Mouse (Mus musculus) embryonic facial prominence, embryonic 14.5 days (tissue): ENCODE data around the gene Card11. TPM values are rescaled to one million over a fixed set of nuclear protein-coding genes. Genes with fewer than 3 reads are reported as not detected.

Experiments used
- ATAC-seq: fragments of 200-750 bp; cut with Nextera tagmentation; 2 replicates; pipeline ENCODE4 v1.8.0; 2017; ENCODE audit warnings: low read depth, moderate number of reproducible peaks, moderate TSS enrichment
- DNase-seq: peaks from one replicate; pipeline ENCODE4 v3.0.0-alpha.2; 2015; ENCODE audit warnings: low spot score
- H3K27ac ChIP-seq: fragments of 300-500 bp; sonication (generic); replicated peaks from 2 replicates; pipeline ENCODE4 v1.5.1; 2014; ENCODE audit warnings: low read depth, mild to moderate bottlenecking, low read length, moderate library complexity
- H3K27me3 ChIP-seq: fragments of 300-500 bp; sonication (generic); replicated peaks from 2 replicates; pipeline ENCODE4 v1.6.1; 2014; ENCODE audit warnings: low read length; ENCODE audit not compliant: control insufficient read depth, insufficient read depth
- H3K36me3 ChIP-seq: fragments of 300-500 bp; sonication (generic); 2 replicates; pipeline ENCODE4 v1.6.1; 2014; ENCODE audit warnings: low read length, mixed read lengths; ENCODE audit not compliant: control insufficient read depth, insufficient read depth
- H3K4me1 ChIP-seq: fragments of 300-500 bp; sonication (generic); 2 replicates; pipeline ENCODE4 v1.6.1; 2014; ENCODE audit warnings: antibody characterized with exemption, low read length; ENCODE audit not compliant: control insufficient read depth, insufficient read depth
- H3K4me2 ChIP-seq: fragments of 300-500 bp; sonication (generic); 2 replicates; pipeline ENCODE4 v1.6.1; 2014; ENCODE audit warnings: low read depth, mild to moderate bottlenecking, low read length, moderate library complexity, mixed read lengths
- H3K4me3 ChIP-seq: fragments of 300-500 bp; sonication (generic); 2 replicates; pipeline ENCODE4 v1.5.1; 2014; ENCODE audit warnings: low read depth, mild to moderate bottlenecking, low read length
- H3K9ac ChIP-seq: fragments of 300-500 bp; sonication (generic); 2 replicates; pipeline ENCODE4 v1.6.1; 2014; ENCODE audit warnings: low read depth, mild to moderate bottlenecking, low read length, moderate library complexity, mixed read lengths
- H3K9me3 ChIP-seq: fragments of 300-500 bp; sonication (generic); 2 replicates; pipeline ENCODE4 v1.6.1; 2016; ENCODE audit warnings: low read length; ENCODE audit not compliant: control insufficient read depth
- WGBS: fragments of 180-500 bp; shearing (Covaris S2); extraction: QIAGEN DNeasy Blood & Tissue Kit; methylation state at CpG from one replicate; pipeline ENCODE4 v1.1.7; 2014; 5-methylcytosine and 5-hydroxymethylcytosine counted together
- polyA plus RNA-seq: library from polyadenylated mRNA; unstranded; fragments of >200 nt; fragmentation: Nextera tagmentation; extraction: Ambion mirVana; gene quantifications from 2 replicates; pipeline ENCODE4 v1.2.1, GENCODE M21; 2014

Gene Card11
- polyA plus RNA-seq, 1 experiment from 2014 or later, result 0.10 TPM

- Histone ChIP-seq H3K9me3 (no peaks in the 10 kb centered on the region), H3K4me1 (no peaks in the 10 kb centered on the region), H3K9ac (no peak overlapping the region), H3K27ac (no peak overlapping the region), H3K27me3 (no peaks in the 10 kb centered on the region), H3K4me2 (no peak overlapping the region), H3K4me3 (no peak overlapping the region), H3K36me3 (no peaks in the 10 kb centered on the region)
- ATAC-seq, result no peak
- WGBS, result 32% methylated on average over 9 of the region's 9 CpGs
- DNase-seq, result no peak
Measured at GRCm38 (mm10) chr5:140962945-140963344, 37.4 kb downstream of the Card11 start.

GRCm38 (mm10) chr5:140960732-140961131 lies 39.6 kb downstream of the Card11 start:
- Histone ChIP-seq H3K4me2 (no peak overlapping the region), H3K9ac (no peak overlapping the region), H3K4me3 (no peak overlapping the region), H3K27me3 (no peaks in the 10 kb centered on the region), H3K9me3 (no peaks in the 10 kb centered on the region), H3K27ac (no peak overlapping the region), H3K4me1 (no peaks in the 10 kb centered on the region), H3K36me3 (no peaks in the 10 kb centered on the region)
- WGBS, result 71% methylated on average over 6 of the region's 6 CpGs
- no peak for ATAC-seq
- no peak for DNase-seq

GRCm38 (mm10) chr5:140959160-140959559 lies 41.2 kb downstream of the Card11 start:
- WGBS, result 70% methylated on average over 6 of the region's 6 CpGs
- no peak overlapping the region for H3K4me2 ChIP-seq
- ATAC-seq (no peak), DNase-seq (peak; percentile 17)
- H3K9me3 ChIP-seq, result no peaks in the 10 kb centered on the region
- H3K27ac ChIP-seq, result no peak overlapping the region
- no peak overlapping the region for H3K4me3 ChIP-seq
- H3K36me3 ChIP-seq, result no peaks in the 10 kb centered on the region
- H3K27me3 ChIP-seq, result no peaks in the 10 kb centered on the region
- no peaks in the 10 kb centered on the region for H3K4me1 ChIP-seq
- no peak overlapping the region for H3K9ac ChIP-seq

- Histone ChIP-seq H3K4me3 (no peak overlapping the region), H3K27me3 (no peaks in the 10 kb centered on the region), H3K36me3 (no peaks in the 10 kb centered on the region), H3K27ac (no peak overlapping the region), H3K4me1 (no peaks in the 10 kb centered on the region), H3K9me3 (no peaks in the 10 kb centered on the region), H3K4me2 (no peak overlapping the region), H3K9ac (no peak overlapping the region)
- ATAC-seq, result no peak
- DNase-seq, result no peak
- 89% methylated on average over 4 of the region's 4 CpGs for WGBS
Measured at GRCm38 (mm10) chr5:140957106-140957505, 43.3 kb downstream of the Card11 start.

- Histone ChIP-seq H3K4me1 (no peaks in the 10 kb centered on the region), H3K9ac (no peak overlapping the region), H3K27me3 (no peaks in the 10 kb centered on the region), H3K9me3 (no peaks in the 10 kb centered on the region), H3K36me3 (no peaks in the 10 kb centered on the region), H3K4me2 (no peak overlapping the region), H3K27ac (no peak overlapping the region), H3K4me3 (no peak overlapping the region)
- no peak for ATAC-seq
- DNase-seq, result no peak
- 92% methylated on average over 1 of the region's 1 CpGs for WGBS
Measured at GRCm38 (mm10) chr5:140955666-140956065, 44.7 kb downstream of the Card11 start.

GRCm38 (mm10) chr5:140951801-140952200 lies 48.6 kb downstream of the Card11 start:
- 84% methylated on average over 5 of the region's 5 CpGs for WGBS
- no peak overlapping the region for H3K4me3 ChIP-seq
- no peak overlapping the region for H3K4me2 ChIP-seq
- no peak overlapping the region for H3K27ac ChIP-seq
- H3K4me1 ChIP-seq, result no peaks in the 10 kb centered on the region
- no peaks in the 10 kb centered on the region for H3K27me3 ChIP-seq
- DNase-seq (no peak), ATAC-seq (no peak)
- H3K36me3 ChIP-seq, result no peaks in the 10 kb centered on the region
- no peaks in the 10 kb centered on the region for H3K9me3 ChIP-seq
- no peak overlapping the region for H3K9ac ChIP-seq

GRCm38 (mm10) chr5:140948009-140948408 lies 52.4 kb downstream of the Card11 start:
- H3K27ac ChIP-seq, result no peak overlapping the region
- DNase-seq, result no peak
- no peak overlapping the region for H3K4me2 ChIP-seq
- H3K36me3 ChIP-seq, result no peaks in the 10 kb centered on the region
- no peak overlapping the region for H3K4me3 ChIP-seq
- no peaks in the 10 kb centered on the region for H3K9me3 ChIP-seq
- no peaks in the 10 kb centered on the region for H3K4me1 ChIP-seq
- ATAC-seq, result no peak
- H3K9ac ChIP-seq, result no peak overlapping the region
- WGBS, result 72% methylated on average over 10 of the region's 10 CpGs
- no peaks in the 10 kb centered on the region for H3K27me3 ChIP-seq

- H3K4me1 ChIP-seq, result no peaks in the 10 kb centered on the region
- no peaks in the 10 kb centered on the region for H3K27me3 ChIP-seq
- H3K9me3 ChIP-seq, result no peaks in the 10 kb centered on the region
- no peaks in the 10 kb centered on the region for H3K36me3 ChIP-seq
- ATAC-seq, result no peak
- 82% methylated on average over 6 of the region's 6 CpGs for WGBS
- no peak overlapping the region for H3K9ac ChIP-seq
- no peak overlapping the region for H3K27ac ChIP-seq
- H3K4me3 ChIP-seq, result no peak overlapping the region
- no peak overlapping the region for H3K4me2 ChIP-seq
- no peak for DNase-seq
Measured at GRCm38 (mm10) chr5:140946034-140946433, 54.3 kb downstream of the Card11 start.

GRCm38 (mm10) chr5:140944382-140945125 lies 55.8 kb downstream of the Card11 start:
- Histone ChIP-seq H3K27ac (no peak overlapping the region), H3K4me2 (no peak overlapping the region), H3K9me3 (no peaks in the 10 kb centered on the region), H3K27me3 (no peaks in the 10 kb centered on the region), H3K4me1 (peaks cover 6% of the 10 kb centered on the region; the same call in 1 of the 2 replicates), H3K4me3 (no peak overlapping the region), H3K9ac (no peak overlapping the region), H3K36me3 (no peaks in the 10 kb centered on the region)
- ATAC-seq (no peak), DNase-seq (no peak)
- WGBS, result 70% methylated on average over 18 of the region's 18 CpGs
